Mouse (Mus musculus) heart, postnatal 14 days (tissue): ENCODE measurements at regions not wholly inside any gene's neighbourhood (a gene's known extent, or its start where the extent isn't known, plus 50 kb on each side); places are given as distances from the start of the nearest gene placed in this dataset.

Experiments used
- DNase-seq, 2 experiments: peaks; one replicate each; pipeline ENCODE4 v3.0.0; 2021 to 2022
- intact Hi-C: fragments of 180-260 bp; cut with DNase I; formaldehyde crosslinking; loops from one replicate; pipeline ENCODE4 v1.15.1; 2025

DNA sequence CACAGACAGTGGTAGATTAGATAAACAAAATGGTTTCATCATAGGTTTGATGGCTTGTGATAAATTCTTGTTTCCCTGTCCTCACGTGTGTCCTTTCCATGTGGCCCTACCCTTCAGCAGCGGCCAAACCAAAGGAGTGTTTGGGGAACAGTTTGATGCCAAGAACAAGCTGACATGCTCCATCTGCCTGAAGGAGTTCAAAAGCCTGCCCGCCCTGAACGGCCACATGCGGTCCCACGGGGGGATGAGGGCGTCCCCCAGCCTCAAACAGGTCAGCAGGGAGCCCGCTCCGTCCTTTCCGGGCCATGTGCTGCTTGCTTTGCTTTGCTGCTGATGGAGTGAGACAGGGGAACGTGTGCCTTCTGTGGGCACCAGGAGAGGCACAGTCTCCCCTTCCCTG is 51.0 kb upstream of the Mrps10 start:
- no peak for DNase-seq
- intact Hi-C loops: no loop called here

DNA sequence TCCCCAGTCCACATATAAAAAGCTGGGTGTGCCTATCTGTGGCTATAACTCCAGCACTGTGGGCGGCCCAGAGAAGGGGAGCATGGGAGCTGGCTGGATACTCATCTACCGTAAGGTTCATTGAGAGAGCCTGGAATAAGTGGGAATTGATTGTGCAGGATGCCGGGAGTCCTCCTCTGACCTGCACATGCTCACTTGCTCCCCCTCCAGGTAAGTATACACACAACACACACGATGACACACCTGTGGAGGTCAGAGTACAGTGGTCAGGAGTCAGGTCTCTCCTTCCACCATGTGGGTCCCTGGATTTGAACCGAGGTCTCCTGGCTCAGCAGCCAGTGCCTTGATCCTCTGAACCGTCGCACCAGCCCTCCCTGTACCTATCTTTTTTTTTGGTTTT is 55.5 kb upstream of the Mrps10 start:
- no peak for DNase-seq
- intact Hi-C loops: loop anchor here (5.0 kb wide), 1 partner anchor 276 kb away; no protein-coding TSS in a partner anchor

DNA sequence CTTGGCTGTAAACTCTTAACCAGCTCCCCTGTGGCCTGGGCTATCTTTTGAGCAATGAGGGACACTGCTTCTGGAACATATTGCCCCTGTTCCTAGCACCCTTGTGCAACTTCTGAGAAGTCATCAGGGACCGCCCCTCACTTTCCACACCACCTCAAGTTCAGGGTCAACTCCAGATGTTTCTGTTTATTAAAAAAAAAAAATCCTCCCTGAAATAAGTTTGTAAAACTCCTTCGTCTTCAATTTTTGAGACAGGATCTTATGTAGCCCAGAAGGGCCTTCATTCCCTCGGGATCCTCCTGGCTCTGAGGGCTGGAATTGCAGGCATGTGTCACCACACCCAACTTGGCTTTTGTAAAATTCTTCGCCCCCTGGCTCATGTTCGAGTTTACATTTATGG is 57.4 kb upstream of the Mrps10 start:
- peak in 1 of 2 experiments; percentile 21 for DNase-seq
- intact Hi-C loops: loop anchor here (5.0 kb wide), 1 partner anchor 274 kb away; no protein-coding TSS in a partner anchor

DNA sequence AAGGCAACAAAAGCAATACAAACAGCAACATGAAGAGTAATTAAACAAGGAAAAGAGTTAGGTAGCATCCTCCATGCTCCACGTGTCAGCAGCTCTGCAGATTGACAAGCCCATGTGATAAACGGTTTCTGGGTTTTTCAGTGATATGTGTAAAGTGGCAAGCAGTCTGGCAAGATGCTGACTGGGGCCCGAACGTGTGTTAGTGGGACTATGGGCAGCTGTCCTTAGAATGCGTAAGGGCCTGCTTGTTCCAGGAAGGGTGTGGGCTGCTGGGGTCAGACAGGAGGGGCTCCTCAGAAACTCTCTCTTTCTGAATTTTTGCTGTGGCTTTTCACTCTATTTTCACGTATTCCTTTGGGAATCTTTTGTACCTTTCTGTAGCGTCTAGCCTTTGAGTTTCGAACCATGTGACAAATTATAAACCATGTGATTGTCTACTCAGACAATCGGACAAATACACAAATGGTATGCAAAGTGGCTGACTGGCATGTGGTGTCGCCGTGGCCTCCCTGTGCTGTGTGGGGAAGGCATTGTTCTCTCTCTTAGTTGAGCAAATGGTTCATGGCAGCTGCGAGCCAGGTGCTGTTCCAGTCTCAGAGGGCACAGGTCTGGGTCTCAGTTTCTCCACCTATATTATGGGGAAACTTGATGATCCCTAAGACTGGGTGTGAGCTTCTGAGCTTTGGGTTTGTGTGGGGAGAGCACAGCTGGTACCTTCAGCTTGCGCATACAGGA is 62.5 kb upstream of the Mrps10 start:
- intact Hi-C loops: no loop called here
- no peak for DNase-seq

DNA sequence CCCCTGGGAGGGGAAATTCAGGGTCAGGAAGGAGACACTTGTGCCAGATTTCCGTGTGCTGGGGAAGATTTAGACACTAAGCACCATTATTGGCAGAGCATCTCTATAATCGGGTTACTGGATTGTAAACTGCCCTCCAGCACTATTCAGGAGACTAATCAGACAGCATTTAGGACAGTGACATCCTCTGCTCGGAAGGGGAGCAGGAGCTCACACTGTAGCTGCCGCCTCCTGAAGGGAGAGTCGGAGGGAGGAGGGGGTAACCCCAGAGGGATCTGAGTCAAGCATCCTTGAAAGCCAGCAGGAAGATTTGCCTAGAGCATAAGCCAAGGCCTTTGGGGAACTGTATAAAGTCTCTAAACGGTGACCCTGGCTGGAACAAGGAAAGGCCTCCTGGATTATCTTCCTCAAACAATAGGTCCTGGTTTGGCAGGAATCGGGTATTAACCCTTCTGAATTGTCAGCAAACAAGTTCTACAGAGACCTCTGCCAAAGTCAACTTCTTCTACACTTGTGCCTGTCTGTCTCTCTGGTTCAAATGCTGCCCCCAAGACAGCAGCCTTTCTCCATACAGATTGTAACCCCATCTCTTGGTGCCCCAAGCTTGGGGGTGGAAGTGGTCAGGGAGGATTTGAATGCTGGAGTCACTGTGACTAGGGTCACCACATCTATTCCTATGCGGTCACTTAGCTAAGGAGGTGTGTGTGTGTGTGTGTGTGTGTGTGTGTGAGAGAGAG is 64.1 kb upstream of the Mrps10 start:
- DNase-seq: peak in 1 of 2 experiments; percentile 37
- intact Hi-C loops: no loop called here

DNA sequence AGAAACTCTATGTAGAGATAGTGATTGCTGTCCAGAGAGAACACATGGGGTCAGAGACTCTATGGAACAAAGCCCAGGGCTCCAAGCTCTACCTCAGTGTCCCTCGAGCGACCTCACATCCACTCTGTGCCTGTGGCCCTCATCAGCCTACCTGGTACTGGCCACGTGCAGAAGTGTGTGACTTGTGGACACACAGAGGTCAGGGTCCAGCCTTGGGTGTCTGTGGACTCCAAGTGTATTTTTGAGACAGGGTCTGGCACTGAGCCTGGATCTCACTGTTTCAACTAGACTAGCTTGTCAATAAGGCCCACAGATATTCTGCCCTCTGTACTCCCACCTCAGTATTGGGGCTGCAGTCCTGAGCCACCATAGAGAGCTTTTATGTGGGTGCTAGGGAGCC is 65.1 kb upstream of the Mrps10 start:
- intact Hi-C loops: no loop called here
- DNase-seq: no peak

DNA sequence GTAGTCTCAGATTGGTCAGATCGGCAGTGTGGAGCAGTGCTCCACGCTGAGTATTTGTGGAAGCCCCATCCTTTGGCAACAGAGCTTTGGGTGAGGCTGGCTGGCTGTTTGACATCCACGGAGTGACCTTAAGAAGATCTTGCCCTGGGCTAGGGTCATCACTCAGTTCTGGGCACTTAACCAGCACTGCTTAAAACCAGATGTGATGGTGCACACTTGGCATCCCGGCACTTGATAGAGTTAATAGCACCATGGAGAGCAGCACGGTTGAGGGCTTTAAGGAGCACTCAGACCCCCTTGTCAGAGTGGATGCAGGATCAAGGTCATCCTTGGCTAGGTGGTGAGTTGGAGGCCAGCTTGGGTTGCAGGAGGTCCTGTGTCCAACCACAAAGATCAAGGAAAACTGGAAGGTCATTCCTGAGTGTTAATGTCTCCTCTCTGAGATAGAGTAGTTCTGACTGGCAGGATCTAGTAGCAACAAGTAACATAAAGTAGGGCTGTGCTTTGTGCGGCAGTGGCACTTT is 70.2 kb upstream of the Mrps10 start:
- intact Hi-C loops: no loop called here
- DNase-seq: no peak

DNA sequence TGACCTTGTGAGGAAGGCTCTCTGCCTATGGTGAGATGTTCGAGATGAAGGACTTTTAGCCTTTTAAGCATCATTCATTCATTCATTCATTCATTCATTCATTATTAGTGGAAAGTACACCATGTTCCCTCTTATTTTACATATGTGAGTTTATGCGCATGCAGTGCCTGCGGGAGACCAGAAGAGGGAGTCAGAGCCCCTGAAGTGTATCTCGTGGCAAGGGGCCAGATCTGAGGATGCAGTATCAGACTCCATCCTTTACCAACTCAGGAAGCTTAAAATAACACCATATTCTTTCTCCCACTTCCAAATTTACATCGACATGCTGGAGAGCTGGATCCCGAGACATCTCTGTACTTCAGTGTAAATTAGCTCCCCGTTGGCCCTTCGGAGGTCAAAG is 70.7 kb upstream of the Mrps10 start:
- DNase-seq: no peak
- intact Hi-C loops: no loop called here

DNA sequence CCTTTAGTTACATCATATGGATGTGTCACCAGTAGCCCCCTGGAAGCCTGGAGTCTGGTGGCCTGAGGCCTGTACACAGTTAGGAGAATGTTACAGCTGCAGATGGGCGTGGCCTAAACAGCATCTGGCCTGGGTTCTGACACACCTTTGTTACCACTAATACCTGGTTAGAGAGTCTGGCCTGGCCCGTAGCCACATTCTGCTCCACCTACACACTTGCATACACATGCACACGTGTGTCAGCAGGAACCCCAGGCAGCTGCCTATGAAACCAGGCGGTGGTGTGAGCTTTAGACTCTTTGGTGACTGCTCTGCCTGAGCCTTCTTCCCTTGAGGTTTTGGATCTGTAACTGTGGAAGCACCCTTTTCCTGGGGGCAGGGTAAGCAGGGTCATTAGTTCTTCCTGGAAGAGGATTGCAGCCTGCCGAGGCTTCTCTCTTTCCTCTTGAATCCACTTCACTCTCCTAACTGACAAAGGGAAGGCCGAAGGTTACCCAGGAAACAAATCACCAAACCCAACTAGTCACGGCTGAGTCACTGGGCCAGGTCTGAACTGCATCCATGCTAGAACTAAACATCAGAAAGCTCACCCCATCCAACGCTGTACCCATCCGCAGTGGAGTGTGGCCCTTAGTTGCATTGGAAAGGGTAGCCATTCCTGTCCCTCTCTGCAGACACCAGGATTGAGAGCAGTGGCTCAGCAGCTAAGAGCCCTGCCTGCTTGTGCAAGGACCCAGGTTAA is 71.8 kb upstream of the Mrps10 start:
- intact Hi-C loops: no loop called here
- DNase-seq: no peak

DNA sequence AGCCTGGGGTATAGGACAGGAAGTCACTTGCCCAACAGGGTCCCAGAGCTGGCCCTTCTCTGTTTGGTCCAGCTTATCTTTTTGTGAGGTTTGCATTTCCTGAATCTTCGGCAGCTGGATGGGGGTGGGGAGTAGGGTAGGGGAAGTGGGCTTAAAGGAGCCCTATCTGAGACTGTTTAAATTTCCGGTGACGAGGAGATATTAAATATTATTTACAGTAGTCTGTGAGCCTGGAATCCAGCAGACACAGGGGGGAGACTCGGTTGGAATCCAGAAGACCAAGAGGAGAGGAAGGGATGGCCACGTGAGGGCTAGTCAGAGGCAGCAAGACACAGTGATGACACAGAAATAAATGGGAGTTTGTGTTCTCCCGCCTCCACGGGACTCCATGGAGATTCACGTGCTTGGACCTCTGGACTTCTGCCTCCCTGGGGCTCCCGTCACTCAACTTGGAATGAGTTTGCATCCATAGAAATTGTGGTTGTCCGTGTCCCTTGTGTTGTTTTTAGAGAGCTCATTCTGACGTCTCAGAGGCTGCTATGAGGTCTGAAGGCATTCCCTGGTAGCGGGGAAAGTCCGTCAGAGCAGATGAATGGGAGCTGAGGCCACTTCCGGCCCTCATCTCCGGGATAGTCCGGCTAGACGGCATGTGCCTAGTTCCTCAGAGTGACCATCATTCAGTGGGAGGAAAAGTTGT is 73.2 kb upstream of the Mrps10 start:
- DNase-seq: peak; percentile 27 to 33
- intact Hi-C loops: no loop called here

DNA sequence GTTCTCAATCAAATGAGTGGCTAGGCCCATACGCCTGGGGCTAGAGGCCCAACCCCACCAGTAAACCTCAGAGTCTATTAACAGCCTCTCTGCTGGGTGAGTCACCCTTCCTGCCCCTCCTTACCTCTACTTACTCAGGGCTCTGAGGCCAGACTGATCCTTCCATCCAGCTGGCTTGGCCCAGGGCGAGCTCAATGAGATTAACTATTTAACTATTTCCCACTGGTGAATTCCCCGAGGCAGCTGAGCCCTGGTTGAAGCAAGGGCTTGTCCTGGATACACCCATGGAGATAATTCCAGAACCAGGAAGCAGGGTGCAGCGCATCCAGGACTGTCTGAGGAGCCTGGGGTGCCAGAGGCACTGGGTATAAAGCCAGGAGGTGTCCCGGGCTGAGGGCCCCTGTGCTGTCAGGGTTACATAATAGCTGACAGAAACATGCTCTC is 74.6 kb upstream of the Mrps10 start:
- intact Hi-C loops: no loop called here
- DNase-seq: peak; percentile 54 to 64

DNA sequence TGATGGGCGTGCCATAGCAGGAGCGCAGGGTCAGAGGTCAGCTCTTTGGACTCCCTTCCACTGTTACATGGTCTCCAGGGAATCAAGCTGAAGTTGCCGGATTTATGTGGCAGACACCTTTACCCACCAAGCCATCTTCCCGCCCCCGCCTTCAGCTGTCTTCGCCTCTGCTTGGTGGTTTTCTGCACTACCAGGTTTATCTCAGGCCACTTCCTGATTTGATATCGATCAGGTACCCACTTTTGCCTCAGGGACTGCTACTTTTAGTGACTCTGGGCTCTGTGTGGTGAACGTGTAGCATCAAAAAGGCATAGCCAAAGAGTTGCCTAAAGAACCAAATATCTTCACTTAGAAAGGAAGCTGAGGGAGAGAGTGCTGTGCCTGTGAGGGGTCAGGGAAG is 75.5 kb upstream of the Mrps10 start:
- DNase-seq: no peak
- intact Hi-C loops: no loop called here

DNA sequence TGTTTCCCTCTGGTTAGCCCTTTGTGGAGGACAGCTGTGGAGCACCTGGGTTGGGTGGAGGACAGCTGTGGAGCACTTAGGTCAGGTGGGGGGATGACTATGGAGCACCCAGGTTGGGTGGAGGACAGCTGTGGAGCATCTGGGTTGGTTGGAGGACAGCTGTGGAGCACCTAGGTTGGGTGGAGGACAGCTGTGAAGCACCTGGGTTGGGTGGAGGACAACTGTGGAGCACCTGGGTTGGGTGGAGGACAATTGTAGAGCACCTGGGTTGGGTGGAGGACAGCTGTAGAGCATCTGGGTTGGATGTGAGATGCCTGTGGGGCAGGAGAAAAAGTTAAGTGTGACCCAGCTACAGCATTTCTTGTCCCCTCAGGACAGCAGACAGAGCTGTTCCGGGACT is 77.1 kb upstream of the Mrps10 start:
- intact Hi-C loops: no loop called here
- DNase-seq: no peak

DNA sequence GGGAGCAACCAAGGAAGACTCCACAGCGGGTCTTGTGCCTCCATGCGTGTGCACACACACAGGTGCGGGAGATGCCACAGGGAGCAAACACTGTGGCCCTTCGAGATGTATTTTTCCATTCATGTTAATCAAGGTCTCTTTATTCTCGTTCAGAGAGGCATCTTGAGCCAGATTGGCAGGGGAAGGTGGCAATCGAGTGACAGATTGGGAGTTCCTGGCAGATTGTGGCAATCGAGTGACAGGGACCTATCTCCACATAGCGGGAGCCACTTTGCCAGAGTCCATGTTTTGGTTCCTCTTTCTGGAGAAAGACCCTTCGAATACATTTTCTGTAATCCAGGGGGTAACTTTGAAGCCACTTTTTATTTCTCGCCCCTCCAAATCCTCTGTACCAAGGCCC is 83.1 kb upstream of the Mrps10 start:
- intact Hi-C loops: no loop called here
- no peak for DNase-seq

DNA sequence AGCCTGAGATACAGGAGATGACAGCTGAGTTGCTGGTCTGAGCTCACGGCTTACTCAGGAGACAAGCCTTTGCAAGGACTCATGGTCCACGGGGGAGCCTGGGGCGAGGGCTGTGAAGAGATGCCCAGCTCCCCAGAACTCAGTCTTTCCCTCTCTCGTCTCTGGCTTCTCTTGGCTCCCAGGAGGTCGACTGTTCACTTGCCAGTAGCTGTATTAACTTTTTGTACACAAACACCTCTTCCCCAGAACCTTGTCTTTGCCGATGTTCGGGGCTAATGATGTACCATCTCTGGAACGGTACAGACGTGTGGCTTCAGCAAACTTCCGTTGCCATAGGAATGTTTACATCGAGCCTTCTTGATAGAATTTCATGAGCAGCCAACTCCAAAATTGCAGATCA is 84.5 kb upstream of the Mrps10 start:
- intact Hi-C loops: no loop called here
- no peak for DNase-seq

DNA sequence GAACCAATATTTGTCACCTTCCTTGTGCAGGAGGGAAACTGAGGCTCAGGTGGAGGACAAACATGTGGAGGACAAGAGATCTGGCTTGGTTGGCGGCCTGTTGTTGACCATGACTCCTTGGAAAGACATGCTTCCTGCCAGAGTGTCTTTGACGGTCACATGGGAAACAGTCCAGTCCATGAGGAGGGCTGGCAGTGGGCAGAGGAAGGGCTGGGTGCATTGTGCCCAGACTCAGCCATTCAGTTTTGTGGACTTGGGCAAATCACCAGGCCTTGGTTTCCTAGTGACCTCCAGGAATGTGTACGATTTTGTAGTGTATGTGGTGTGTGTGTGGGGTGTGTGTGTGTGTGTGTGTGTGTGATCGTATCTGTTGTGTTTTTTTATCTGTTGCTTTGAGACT is 85.5 kb upstream of the Mrps10 start:
- intact Hi-C loops: no loop called here
- no peak for DNase-seq

DNA sequence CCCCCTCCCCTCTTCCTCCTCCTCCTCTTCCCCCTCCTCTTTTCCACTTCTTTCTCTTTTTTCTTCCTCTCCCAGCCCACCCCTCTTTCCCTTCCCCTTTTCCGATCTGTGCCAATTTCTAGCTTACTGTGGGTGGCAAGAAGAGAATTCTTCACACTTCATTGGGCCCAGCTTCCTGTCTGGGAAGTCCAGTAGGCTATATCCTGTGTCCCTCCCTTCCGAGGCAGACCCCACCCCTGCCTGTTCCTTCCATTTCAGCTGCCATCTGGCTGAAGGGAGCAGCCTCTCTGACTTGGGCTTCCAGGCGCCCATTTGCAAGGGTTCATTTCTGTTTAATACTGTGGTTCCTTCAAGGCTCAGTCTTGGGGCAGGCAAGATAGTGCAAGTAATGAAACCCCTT is 86.2 kb upstream of the Mrps10 start:
- DNase-seq: no peak

DNA sequence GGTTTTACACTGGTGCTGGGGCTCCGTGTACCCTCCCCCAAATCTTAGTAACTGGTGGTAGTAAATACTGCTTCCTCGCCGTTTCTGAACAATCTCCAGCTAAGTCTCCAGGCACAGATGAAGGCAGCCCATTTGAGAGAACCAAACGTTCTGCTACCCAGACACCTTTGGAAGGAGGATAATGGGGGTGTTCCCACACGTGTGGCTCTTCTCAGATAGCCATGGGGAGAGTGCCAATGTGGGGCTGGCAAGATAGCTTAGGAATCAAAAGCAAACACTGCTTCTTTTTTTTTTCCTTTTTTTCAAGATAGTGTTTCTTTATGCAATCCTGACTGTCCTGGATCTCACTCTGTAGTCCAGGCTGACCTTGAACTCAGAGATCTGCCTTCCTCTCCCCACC is 90.8 kb upstream of the Mrps10 start:
- no peak for DNase-seq
- intact Hi-C loops: no loop called here

More for the DNA sequence above, 86.2 kb upstream of the Mrps10 start:
- intact Hi-C loops: no loop called here

DNA sequence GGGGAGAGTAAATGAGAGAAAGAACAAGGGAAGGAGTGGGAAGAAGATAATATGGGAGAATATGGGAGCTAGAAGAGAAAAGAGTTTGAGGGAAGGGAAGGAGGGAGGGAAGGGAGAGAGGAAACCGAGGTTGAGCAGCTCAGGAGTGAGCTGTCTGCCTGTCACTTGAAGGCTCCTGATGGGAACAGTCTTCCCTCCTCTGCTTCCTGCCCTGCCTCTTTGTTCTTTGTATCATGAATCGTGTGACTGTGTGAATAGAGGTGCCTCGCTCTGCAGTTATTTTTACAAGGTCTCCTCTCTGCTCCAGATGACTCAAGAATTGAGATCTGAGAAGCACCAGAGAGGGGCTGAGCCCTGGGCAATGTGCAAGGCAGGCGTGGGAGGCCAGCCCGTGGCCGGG is 92.0 kb upstream of the Mrps10 start:
- intact Hi-C loops: no loop called here
- no peak for DNase-seq

DNA sequence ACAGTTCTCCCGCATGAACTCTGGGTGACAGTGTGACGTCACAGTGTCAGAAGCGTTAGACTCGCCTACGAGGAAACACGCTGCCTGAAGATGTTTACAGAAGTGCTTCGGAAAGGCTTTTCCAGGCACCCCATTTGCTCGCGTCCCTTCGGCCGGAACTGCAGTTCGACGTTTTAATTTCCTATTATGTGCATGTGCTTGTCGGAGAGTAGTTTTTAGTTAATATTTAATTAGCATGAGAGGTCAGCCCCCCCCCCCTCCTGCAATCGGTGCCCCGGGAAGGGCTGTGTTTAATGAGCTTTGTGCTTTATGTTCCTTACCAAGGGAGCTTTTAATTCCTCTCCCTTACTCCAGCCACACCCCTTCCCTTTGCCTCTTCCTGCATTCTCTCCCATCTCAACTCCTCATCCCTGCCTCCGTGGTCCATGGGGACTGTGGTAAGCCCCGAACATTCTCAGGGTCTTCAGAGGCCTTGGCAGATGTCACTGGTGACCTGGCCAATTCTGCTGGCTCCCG is 92.8 kb upstream of the Mrps10 start:
- DNase-seq: peak in 1 of 2 experiments; percentile 13
- intact Hi-C loops: no loop called here
